Mouse (Mus musculus): Measurements from ENCODE around the gene Glce. TPM values are rescaled to one million over a fixed set of nuclear protein-coding genes. Genes with fewer than 3 reads are reported as not detected.

Glce gene
- total RNA-seq, 2 experiments from 2014 or later = 23.9 to 27.5 TPM

GRCm38 (mm10) chr9:62096603-62097002 lies 25.9 kb downstream of the Glce start:
- no peak for DNase-seq (ENCODE audit: low spot score in 2 of 2)
- Histone ChIP-seq H3K4me3 (no peak overlapping the region), H3K27ac (no peak overlapping the region)
- TF ChIP-seq CTCF (conservative IDR thresholded peaks at IDR 0.05) = no peak

DNA sequence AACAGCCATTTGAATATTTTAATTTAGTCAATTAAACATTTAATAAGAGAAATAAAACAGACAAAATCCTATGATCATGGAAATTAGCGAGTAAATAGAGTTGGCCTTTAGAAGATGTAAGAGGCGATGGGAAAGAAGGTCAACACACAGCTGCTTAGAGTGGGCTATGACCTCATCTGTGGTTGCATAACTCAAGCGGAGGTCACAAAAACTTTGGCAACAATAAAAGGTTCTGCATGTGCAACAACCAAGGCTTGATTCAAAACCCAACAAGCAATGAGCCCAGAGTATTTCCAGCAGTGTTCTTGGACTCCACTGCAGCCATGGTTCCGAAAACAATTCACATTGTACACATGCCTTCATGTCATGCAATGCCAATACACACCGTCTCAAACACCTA lies 30.9 kb downstream of the Glce start:
- no peak overlapping the region for H3K27ac ChIP-seq
- no peak for DNase-seq (ENCODE audit: low spot score in 2 of 2)
- no peak overlapping the region for H3K4me3 ChIP-seq
- TF ChIP-seq CTCF (conservative IDR thresholded peaks at IDR 0.05) = no peak

DNA sequence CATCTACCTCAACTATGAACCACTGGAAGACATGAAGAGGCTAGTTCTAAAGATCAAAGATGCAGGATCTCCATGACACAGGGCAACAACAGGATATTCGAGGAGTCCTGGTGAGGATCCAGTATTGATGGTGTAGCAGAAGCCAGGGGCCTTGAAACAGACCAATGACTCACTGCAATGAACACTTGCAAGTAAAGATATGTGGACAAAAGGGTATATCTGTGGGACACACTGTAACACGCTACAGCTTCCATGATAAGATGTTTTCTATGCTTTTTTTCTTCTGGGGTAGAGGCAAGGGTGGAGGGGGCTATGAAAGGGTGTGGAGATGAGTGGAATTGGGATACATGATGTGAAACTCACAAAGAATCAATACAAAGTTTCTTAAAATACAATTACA lies 36.9 kb downstream of the Glce start:
- no peak for DNase-seq (ENCODE audit: low spot score in 2 of 2)
- no peak overlapping the region for H3K4me3 ChIP-seq
- H3K27ac ChIP-seq = 0 out of 2 replicates have a peak overlapping the region, but pooled peaks have one; percentile 43
- TF ChIP-seq CTCF (conservative IDR thresholded peaks at IDR 0.05) = no peak

GRCm38 (mm10) chr9:62084896-62085295 lies 37.6 kb downstream of the Glce start:
- Histone ChIP-seq H3K27ac (peak overlapping the region; percentile 43; the same call in 1 of the 2 replicates), H3K4me3 (no peak overlapping the region)
- no peak for TF ChIP-seq CTCF (conservative IDR thresholded peaks at IDR 0.05)
- no peak for DNase-seq (ENCODE audit: low spot score in 2 of 2)

DNA sequence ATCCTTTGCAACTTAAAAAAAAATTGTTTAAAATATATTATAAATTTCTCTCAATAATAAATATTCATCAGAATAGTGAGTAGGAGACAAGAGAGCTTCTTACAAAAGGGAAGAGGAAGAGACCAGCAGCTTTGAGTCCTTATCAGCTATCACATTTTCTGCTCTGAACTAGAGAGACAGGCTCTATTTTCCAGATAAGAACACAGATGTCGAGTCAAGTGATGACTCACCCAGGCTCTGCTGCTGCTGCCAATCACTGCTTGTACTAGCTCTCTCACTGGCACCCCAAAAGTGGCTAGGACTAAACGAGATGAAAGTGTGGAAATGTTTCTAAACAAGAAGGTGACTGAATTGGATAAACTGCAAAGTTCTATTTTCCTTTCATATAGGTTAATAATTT lies 39.5 kb downstream of the Glce start:
- Histone ChIP-seq H3K4me3 (no peak overlapping the region), H3K27ac (peak overlapping the region; percentile 81)
- no peak for TF ChIP-seq CTCF (conservative IDR thresholded peaks at IDR 0.05)
- DNase-seq (ENCODE audit: low spot score in 2 of 2) = peak; percentile 18 to 57

- peak overlapping the region; percentile 28; the same call in 1 of the 2 replicates for H3K27ac ChIP-seq
- no peak overlapping the region for H3K4me3 ChIP-seq
- TF ChIP-seq CTCF (conservative IDR thresholded peaks at IDR 0.05) = no peak
These were observed 40.9 kb downstream of the Glce start for GRCm38 (mm10) chr9:62081542-62081941.

DNA sequence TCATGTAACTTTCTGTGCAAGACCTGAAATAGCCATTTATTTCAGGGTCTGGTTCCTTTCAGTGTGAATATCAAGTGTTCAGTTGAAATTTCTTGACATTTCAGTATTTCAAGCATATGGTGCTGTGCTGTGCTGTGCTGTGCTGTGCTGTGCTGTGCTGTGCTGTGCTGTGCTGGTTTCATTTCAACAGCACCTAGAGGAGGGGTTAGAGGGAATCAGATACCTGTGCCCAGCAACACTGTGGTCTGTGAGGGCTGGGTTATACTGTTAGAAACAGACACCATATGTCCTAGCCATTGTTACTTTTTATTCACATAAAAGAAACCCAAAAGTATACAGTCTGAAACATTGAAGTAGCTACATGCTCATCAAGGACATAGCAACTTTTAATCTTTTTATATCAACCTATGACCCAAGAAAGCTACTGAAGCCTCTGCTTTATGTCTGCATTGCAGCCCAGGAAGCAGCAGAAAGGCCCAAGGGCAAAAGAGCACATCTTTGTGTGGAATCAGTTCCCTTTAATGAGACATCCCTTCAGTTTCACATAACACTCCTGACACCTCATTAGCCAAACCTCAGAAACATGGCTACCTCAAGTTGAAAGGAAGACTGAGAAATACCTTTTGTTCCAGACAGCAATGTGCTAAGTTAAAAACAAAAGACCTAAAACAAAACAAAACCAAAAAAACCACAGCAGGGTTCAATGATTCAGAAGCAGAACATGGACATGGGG lies 42.3 kb downstream of the Glce start:
- Histone ChIP-seq H3K4me3 (no peak overlapping the region), H3K27ac (peak overlapping the region; percentile 55)
- no peak for TF ChIP-seq CTCF (conservative IDR thresholded peaks at IDR 0.05)
- DNase-seq (ENCODE audit: low spot score in 2 of 2) = no peak

More at GRCm38 (mm10) chr9:62081542-62081941, 40.9 kb downstream of the Glce start:
- no peak for DNase-seq (ENCODE audit: low spot score in 2 of 2)

- no peak overlapping the region for H3K4me3 ChIP-seq
- DNase-seq (ENCODE audit: low spot score in 2 of 2) = no peak
- TF ChIP-seq CTCF (conservative IDR thresholded peaks at IDR 0.05) = no peak
- no peak overlapping the region for H3K27ac ChIP-seq
These were observed 60.2 kb downstream of the Glce start for GRCm38 (mm10) chr9:62062234-62062633.

- Histone ChIP-seq H3K4me3 (no peak overlapping the region), H3K27ac (no peak overlapping the region)
- TF ChIP-seq CTCF (conservative IDR thresholded peaks at IDR 0.05) = no peak
- DNase-seq (ENCODE audit: low spot score in 2 of 2) = no peak
These were observed 62.0 kb downstream of the Glce start for GRCm38 (mm10) chr9:62060431-62060830.

DNA sequence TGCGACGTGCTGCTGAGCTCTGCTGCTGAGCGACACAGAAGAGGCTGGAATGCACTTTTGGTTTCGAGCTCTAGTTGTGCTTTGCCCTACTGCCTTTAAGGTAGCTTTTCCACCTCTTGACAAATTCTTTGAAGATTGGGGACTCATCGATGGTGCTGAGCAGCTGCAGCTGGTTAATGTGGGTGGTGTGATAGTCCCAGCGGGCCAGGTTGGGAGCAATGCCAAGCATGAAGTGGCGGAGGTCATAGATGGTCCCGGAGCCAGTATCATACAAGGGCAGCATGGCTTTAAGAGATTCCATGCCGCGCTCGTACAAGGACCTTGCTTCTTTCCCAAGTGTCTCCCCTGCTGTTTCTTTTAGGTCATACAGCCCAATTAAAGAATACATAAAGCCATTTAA lies 62.5 kb downstream of the Glce start:
- no peak overlapping the region for H3K27ac ChIP-seq
- DNase-seq (ENCODE audit: low spot score in 2 of 2) = no peak
- no peak overlapping the region for H3K4me3 ChIP-seq
- no peak for TF ChIP-seq CTCF (conservative IDR thresholded peaks at IDR 0.05)

DNA sequence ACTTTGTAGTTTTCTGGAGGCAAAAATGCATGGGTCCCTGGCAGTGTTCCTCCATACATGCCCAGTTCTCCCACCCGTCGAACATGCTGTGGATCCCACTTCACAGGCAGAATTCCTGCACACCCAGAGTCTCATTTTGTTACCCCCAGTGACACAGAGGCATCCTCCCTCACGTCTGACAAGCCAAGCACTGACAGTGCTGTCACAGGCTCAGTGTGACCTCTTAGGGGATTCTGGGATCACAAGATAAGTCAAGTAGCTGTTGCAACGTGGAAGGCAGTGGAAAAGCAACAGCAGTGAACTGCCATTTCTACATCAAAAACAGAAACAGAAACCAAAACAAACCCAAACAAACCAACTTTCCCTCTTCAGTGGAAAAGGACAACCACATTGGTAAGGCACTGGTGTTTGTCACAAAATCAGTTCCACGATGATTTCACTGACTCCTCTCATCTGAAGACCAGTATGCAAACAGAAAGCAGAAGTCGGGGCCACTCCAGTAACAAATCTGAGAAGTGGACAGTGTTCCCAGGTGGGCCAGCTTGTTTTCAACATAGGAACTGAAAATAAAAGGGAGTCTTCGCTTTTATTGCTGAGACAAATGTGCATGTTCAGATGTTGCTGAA lies 64.5 kb downstream of the Glce start:
- no peak overlapping the region for H3K4me3 ChIP-seq

GRCm38 (mm10) chr9:62056206-62056605 lies 66.2 kb downstream of the Glce start:
- no peak overlapping the region for H3K27ac ChIP-seq
- no peak for DNase-seq (ENCODE audit: low spot score in 2 of 2)
- no peak overlapping the region for H3K4me3 ChIP-seq
- no peak for TF ChIP-seq CTCF (conservative IDR thresholded peaks at IDR 0.05)

More for the DNA sequence above, 64.5 kb downstream of the Glce start:
- no peak for TF ChIP-seq CTCF (conservative IDR thresholded peaks at IDR 0.05)
- no peak overlapping the region for H3K27ac ChIP-seq
- DNase-seq (ENCODE audit: low spot score in 2 of 2) = no peak

GRCm38 (mm10) chr9:62050801-62051200 lies 71.7 kb downstream of the Glce start:
- no peak overlapping the region for H3K4me3 ChIP-seq
- no peak overlapping the region for H3K27ac ChIP-seq
- TF ChIP-seq CTCF (conservative IDR thresholded peaks at IDR 0.05) = peak; percentile 79
- DNase-seq (ENCODE audit: low spot score in 2 of 2) = peak; percentile 12 to 24

DNA sequence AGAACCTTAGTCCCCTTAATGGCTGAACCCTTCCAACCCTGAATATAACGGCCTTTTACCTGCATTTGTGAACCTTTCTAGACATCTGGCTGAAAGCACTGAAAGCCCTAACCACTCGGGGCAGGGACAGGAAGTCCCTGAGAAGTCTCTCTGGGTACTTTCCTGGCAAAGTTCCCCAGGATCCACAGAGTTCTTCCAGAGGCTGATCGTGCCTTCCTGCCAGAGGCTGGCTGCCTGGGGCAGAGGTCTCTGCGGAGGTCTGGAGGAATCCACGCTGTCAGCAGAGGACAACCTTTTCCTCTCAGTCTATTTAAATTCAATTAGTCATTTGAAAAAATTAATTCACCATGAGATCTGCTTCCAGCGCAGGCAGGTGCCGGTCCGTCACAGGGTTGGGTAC lies 73.3 kb downstream of the Glce start:
- no peak for DNase-seq (ENCODE audit: low spot score in 2 of 2)
- H3K27ac ChIP-seq = no peak overlapping the region
- no peak for TF ChIP-seq CTCF (conservative IDR thresholded peaks at IDR 0.05)
- no peak overlapping the region for H3K4me3 ChIP-seq

Measured in layer of hippocampus, adult 2 months (tissue).